Mouse (Mus musculus) ovary, postnatal 36 days (tissue): ENCODE measurements around the gene Trnau1ap.
A peak's percentile ranks its signal among the peaks of the same experiment; 100 is the strongest.
"Not testable (repeated sequence)": the region's sequence is repeated elsewhere in the genome, so short reads cannot be mapped to it uniquely, and the experiment has no call there.

ENCODE experiments used
- DNase-seq: peaks from one replicate; pipeline ENCODE4 v3.0.0; 2022; ENCODE audit warnings: low spot score, mixed read lengths

Gene Trnau1ap

DNA sequence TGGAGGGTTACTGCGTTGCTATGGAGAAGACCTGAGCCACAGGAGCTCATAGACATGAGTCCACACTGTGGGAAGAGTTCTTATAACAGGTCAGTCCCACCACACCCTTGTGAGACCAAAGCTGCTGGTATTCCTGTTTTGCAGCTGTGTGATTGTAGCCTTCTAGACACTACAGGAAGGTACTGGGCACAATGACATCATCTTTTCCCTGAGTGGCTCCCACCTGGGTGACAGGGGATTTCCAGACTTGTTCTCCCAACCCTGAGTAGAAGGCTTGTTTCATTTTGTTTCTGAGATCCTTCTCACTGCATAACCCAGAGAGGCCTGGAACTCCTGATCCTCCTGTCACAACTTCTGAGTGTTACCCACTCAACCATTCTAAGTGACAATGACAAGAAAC is 29.5 kb downstream of the Trnau1ap start:
- no peak for DNase-seq

DNA sequence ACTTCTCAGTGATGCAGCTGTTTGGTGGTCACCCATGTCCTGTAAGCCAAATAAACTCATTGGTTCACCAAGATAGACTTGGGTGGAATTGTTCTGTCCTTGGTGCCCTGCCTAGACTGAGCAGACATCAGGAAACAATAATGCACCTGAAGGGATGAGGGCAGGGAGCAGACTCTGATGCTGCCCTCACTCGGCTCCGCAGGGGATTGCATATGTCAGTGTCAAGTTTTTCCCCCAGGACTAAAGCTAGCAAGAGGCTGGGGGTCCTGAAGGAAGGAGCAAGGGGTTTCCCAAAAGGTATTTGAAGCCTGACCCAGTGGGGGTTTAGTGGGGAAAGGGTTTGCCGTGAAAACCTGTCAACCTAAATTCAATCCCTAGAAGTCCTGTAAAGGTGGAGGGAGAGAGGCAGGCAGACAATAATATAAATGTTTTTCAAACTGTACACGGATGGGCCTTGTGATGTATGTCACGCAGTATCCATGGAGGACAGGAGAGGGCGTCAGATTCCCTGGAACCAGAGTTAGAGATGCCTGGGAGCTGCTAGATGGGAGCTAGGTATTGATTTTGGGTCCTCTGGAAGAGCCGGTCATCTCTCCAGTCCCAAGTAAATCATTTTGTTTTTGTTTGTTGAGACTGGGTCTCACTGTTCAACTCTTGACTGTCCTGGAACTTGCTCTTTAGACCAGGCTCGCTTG is 33.5 kb downstream of the Trnau1ap start:
- no peak for DNase-seq

DNA sequence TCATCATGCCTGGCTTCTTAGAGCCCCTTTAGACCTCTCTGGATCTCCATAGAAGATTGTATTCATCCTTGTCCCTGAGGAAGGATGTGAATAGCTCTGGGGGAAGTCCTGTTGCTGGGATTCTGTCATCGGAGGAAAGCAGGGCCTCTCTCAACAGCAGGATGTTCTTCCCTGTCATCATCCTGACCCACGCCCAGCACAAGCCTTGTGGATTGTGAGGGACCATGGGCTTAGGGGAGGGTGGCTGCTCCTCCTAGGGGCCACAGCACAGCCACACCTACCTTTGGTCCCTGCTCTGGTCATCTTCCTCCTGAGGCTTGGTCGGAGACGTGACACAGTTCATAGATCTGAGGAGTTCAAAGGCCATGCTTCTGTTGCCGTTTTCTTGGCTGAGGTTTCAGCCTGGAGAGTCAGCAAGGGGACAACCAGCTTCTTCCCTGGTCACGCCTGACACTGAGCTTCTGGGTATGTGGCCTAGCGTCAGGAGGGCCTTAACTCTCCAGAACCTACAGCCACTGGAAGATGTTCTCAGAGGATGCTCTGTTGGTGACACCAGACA is 35.6 kb downstream of the Trnau1ap start:
- DNase-seq, result no peak

DNA sequence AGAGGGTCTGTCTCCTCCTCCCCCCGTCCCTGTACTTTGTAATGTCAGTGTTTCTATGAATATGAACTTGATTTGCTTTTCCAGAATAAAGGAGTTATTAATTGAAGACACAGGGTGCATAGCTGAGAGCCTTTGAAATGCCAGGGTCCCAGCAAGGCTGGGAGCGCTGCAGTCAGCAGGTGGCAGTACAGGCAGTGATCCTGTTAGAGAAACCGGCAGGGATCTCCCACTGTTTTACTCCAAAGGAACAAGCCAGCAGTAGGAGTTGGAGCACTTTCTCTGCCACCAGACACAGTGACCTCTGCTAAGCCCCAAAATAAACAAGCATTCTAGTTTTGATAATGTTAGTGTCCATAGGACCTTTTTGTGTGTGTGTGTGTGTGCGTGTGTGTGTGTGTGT is 36.4 kb downstream of the Trnau1ap start:
- DNase-seq, result peak; percentile 53

DNA sequence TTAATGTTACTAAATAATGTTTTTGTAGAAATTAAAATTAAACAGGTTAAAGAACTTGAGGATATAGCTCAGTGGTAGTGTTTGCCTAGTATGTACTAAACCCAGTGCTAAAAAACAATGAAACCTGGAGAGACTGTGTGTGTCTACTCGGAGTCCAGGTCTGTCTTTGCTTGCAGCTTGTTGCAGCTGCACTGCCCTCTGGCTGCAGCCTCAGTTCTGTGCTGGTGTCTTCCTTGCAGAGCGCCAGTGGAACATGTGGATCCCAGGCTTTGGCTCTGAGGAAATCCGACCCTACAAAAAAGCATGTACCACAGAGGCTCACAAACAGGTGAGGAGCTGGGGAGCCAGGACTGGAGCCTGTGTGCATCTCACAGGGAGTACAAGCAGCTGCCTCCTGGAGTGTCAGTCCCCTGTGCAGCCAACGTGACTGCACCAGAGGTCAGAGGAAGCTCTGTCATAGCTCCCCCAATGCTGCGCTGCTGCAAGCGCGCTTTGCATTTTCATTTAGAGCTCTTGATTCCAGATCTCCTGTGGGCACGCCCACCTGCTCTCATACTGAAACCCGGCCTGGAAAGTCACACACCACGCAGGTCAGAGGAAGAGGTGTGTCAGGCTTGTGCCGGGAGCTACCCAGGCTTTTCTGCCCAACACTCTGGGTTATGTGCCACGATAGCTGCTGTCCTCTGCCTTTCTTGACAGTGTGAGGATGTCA is 37.6 kb downstream of the Trnau1ap start:
- no peak for DNase-seq

DNA sequence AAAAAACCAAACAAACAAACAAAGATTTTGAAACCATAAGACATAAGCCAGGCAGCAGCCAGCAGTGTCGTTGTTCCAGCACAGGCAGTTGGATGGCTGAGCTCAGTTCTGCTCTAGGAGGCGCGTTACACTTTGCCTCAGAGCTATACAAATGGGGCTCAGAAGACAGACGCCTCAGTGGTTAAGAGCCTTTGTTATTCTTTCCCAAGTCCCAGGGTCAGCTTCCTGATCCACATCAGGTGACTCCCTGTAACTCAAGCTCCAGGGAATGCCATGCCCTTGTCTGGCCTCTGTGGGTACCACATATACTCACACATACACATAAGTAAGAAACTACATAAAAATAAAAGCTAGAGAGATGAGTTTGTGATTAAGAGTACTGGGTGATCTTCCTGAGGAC is 38.3 kb downstream of the Trnau1ap start:
- DNase-seq, result no peak

DNA sequence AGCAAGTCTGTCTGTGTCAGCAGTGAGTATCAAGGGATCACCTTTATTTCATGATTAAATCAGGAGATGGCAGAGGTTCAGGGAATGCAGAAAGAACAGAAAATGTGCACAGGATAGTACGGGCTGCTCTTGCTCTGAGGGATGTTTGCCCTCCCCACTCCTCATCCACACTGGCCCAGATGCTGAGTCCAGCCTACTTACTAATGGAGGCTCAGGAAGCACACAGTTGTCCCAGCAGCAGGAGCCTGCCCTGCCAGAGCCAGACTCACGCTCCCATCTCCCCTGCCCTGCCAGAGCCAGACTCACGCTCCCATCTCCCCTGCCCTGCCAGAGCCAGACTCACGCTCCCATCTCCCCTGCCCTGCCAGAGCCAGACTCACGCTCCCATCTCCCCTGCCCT is 40.5 kb downstream of the Trnau1ap start:
- DNase-seq, result not testable (repeated sequence)

DNA sequence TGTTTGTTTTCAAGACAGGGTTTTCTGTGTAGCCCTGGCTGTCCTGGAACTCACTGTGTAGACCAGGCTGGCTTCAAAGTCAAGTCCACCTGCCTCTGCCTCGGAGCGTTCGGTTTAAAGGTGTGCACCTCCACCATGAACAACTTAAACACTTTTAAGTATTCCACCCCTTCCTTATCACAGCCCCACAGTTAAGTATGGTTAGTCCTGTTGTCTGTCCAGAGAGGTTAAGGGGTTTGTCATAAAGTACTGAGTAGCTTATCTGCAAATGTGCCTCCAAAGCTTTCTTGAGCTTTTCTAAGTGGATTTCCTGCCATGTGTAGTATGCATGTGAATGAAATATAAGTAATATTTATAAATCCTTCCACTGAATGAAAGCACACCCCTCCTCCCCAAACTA is 53.4 kb downstream of the Trnau1ap start:
- no peak for DNase-seq

DNA sequence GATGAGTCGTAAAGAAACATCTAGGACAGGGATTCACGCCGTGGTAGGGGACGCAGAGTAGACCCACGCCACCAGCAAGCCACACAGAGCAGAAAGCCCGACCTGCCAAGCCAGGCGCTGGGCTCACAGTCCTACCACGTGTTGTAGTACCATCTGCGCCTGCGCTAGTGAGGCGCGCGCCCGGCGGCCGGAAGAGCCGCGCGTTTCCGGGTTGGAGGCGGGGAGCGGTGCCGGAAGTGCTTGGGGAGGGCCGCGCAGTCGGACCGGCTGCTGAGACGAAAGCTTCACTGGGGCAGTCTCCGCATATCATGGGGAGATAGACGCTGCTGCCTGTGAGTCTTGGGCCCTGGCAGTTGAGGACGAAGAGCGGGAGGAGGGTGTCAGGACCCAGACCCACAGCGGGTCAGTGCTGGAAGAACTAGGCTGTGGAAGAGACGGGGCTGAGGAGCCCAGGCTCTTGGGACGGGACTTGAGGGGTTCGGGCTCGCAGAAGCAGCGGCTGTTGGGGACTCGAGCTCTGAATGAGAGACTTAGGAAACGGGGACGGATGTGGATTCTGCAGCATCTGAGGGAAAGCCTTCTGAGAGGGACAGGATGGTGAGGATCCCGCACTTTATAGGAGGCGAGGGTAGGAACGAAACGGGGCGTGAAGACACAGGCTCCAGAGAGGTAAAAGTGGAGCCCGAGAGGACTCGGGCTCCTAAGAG is 55.0 kb downstream of the Trnau1ap start, which contains the start of gene Taf12:
Gene Taf12, plus strand, starts transcription at position 220 of the 707 bp plus-strand sequence.
- peak; percentile 92 for DNase-seq

DNA sequence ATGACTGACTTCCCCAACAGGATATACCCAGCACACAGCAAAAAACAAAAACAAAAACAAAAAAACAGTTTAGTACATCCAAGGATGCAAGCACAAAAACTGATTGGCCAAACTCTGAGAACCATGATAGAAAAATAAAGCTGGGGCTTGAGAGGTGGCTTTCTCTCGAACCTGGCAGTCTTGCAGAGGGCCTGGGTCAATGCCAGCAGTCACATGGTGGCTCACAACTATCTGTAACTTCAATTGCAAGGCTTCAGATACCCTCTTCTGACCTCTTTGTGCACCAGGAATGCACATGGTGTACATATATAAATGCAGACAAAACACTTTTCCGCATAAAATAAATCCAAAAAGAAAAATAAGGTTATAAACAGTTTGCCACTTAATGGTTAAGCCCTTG is 56.2 kb downstream of the Trnau1ap start:
- DNase-seq, result no peak

DNA sequence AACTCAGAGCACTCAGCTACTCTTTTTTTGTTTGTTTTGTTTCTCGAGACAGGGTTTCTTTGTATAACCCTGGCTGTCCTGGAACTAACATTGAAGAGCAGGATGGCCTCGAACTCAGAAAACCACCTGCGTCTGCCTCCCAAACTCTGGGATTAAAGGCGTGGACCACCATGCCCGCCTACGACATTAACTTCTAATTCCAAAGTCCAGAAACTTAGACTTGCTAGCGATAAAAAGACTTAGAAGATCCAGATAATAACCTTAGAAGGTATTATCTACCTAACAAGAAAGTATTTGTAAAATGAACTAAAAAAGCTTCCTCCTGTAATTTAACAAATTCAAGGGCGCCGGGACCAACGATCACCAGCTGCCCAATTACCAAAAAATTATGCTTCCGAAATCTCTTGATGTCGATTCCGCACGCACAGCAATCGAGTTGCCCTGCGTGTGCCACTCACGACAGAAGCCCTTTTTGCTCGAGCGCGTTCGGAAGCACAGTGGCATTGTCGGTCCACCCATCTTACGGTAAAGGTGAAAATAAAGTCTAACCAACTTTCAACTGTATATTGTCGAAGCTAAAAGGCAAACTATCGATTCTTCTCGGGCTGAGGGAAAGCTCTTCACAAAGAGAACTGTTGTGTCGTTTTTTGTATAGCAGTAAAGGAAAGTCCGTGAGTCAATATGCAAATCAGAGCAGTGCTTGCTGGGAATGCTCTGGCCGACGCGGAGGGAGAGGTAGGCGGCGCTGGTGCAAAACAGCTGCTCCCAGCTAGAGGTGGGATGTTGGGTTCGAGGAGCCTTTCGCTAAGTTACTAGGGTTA is 59.4 kb downstream of the Trnau1ap start:
- DNase-seq, result peak; percentile 78

DNA sequence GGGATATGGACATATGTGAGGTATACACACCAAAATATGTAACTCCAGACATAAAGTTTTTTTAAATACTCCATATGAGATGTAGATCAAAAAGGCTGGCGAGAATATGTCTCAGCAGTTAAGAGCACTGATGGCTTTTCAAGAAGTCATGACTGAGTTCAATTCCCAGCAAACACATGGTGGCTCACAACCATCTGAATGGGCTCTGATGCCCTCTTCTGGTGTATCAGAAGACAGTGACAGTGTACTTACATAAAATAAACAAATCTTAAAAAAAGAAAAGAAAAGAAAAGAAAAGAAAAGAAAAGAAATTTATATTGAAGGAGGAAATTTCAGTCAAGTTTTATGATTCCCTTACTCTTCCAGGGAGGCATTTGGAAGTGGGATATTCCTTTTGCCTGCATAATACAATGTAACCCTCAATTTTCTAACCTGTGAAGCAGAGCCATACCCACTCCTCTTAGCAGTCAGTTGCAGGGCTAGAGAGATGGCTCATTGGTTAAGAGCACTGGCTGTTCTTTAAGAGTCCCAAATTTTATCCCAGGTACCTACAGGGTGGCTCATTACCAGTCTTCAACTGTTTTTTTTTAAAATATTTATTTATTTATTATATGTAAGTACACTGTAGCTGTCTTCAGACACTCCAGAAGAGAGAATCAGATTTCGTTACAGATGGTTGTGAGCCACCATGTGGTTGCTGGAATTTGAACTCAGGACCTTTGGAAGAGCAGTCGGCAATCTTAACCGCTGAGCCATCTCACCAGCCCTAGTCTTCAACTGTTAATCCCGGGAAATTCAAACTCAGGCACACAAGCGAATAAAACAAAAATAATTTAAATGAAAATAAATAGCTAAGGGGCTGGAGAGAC is 60.2 kb downstream of the Trnau1ap start:
- no peak for DNase-seq

DNA sequence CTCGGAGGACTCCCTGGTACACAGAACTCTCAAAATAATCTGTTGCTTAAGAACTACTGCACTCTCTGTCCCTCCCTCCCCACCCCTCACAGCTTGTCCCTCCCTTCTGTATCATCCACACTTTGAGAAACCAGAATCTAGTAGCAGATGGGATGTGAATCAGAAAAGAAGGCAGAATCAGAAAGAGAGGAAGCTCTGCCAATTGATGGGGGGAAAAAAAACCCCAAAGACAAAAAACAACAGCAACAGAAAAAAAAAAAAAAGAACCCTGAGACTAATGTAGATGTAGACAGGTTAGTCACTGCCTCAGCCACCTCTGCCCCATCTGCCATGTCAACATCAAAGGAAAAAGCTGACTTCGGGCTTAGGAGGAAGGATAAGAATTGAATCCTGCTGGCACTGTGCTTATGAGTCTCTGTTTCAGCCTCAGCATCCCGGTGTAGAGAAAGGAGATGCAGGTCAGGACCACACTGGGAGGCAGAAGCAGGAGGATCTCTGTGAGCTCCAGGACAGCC is 62.4 kb downstream of the Trnau1ap start:
- no peak for DNase-seq

DNA sequence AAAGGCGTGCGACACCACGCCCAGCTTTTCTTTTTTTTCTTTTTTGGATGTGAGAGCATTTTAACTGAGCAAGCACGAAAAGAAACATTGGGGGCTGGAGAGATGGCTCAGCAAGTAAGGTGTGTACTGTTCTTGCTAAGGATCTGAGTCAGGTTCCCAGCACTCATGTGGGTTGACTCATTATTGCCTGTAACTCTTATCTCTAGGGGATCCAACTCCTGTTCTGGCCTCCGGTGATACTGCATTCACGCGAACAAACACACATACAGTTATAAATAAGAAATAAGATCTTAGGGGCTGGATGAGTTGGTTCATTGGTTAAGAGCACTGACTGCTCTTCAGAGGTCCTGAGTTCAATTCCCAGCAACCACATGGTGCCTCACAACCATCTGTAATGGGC is 66.0 kb downstream of the Trnau1ap start:
- no peak for DNase-seq

DNA sequence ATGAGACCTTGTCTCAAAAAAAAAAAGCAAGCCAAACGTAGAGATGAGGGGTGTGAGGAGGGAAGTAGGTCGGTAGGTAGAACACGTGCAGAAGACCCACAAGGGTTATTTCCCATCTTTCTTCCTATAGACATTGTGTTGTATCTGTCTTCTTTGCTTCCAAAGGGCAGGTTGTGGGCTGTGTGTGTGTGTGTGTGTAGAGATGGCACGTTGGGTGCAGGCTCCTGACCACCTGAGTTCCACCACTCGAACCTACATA is 67.1 kb downstream of the Trnau1ap start:
- no peak for DNase-seq
